Mouse (Mus musculus): ENCODE measurements at regions not wholly inside any gene's neighbourhood (a gene's known extent, or its start where the extent isn't known, plus 50 kb on each side); places are given as distances from the start of the nearest gene placed in this dataset.

GRCm38 (mm10) chr1:26573798-26574450 is 113.3 kb downstream of the 4931408C20Rik start:
- Histone ChIP-seq H3K9me3 (ENCODE audit: control insufficient read depth, low read length) (no peaks in the 10 kb centered on the region), H3K27ac (no peak overlapping the region), H3K27me3 (ENCODE audit: control insufficient read depth, insufficient read depth, low read length) (no peaks in the 10 kb centered on the region), H3K36me3 (replicated peaks; ENCODE audit: control insufficient read depth, insufficient read depth) (no peaks in the 10 kb centered on the region), H3K4me3 (replicated peaks; ENCODE audit: low read length) (no peak overlapping the region), H3K9ac (no peak overlapping the region), H3K4me2 (replicated peaks) (no peak overlapping the region), H3K4me1 (replicated peaks; ENCODE audit: control insufficient read depth, insufficient read depth, low read length) (no peaks in the 10 kb centered on the region)
- ATAC-seq (ENCODE audit: low FRiP score) (no peak), DNase-seq (ENCODE audit: low spot score) (no peak)
- whole genome bisulfite sequencing: 85% methylated on average over 3 of the region's 3 CpGs

- Histone ChIP-seq H3K9ac (no peak overlapping the region), H3K9me3 (ENCODE audit: control insufficient read depth, low read length) (no peaks in the 10 kb centered on the region), H3K27ac (no peak overlapping the region), H3K27me3 (ENCODE audit: control insufficient read depth, insufficient read depth, low read length) (no peaks in the 10 kb centered on the region), H3K4me1 (replicated peaks; ENCODE audit: control insufficient read depth, insufficient read depth, low read length) (no peaks in the 10 kb centered on the region), H3K4me2 (replicated peaks) (no peak overlapping the region), H3K4me3 (replicated peaks; ENCODE audit: low read length) (no peak overlapping the region), H3K36me3 (replicated peaks; ENCODE audit: control insufficient read depth, insufficient read depth) (no peaks in the 10 kb centered on the region)
- DNase-seq (ENCODE audit: low spot score) (no peak), ATAC-seq (ENCODE audit: low FRiP score) (no peak)
Measured at GRCm38 (mm10) chr1:26559505-26559904, 127.8 kb downstream of the 4931408C20Rik start.

DNA sequence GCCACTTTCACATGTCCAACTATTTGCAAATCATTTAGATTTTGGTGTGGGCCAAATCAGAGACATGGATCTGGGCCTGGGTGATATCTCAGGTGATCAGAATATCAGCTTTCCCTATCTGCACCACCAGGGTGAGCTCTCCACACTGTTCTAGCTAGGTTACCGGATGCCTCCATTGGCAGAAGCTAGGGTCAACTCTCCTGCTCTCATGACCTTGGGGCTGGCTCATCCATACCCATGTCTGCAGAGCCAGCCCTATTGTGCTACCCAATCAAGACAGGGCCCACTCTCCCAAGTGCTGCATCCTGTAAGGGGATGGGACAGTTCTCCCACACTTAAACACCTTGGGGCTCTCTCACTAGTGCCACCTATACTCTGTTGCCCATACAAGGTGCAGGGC is 162.7 kb downstream of the 4931408C20Rik start:
- ATAC-seq (ENCODE audit: low FRiP score): peak; percentile 27; the same call in 1 of the 2 replicates
- H3K9me3 ChIP-seq (ENCODE audit: control insufficient read depth, low read length): no peaks in the 10 kb centered on the region
- no peaks in the 10 kb centered on the region for H3K27me3 ChIP-seq (ENCODE audit: control insufficient read depth, insufficient read depth, low read length)
- WGBS: 74% methylated on average over 1 of the region's 1 CpGs
- H3K36me3 ChIP-seq (replicated peaks; ENCODE audit: control insufficient read depth, insufficient read depth): no peaks in the 10 kb centered on the region
- no peak overlapping the region for H3K4me3 ChIP-seq (replicated peaks; ENCODE audit: low read length)
- H3K4me2 ChIP-seq (replicated peaks): no peak overlapping the region
- no peak overlapping the region for H3K9ac ChIP-seq
- H3K27ac ChIP-seq: no peak overlapping the region
- H3K4me1 ChIP-seq (replicated peaks; ENCODE audit: control insufficient read depth, insufficient read depth, low read length): no peaks in the 10 kb centered on the region
- no peak for DNase-seq (ENCODE audit: low spot score)

DNA sequence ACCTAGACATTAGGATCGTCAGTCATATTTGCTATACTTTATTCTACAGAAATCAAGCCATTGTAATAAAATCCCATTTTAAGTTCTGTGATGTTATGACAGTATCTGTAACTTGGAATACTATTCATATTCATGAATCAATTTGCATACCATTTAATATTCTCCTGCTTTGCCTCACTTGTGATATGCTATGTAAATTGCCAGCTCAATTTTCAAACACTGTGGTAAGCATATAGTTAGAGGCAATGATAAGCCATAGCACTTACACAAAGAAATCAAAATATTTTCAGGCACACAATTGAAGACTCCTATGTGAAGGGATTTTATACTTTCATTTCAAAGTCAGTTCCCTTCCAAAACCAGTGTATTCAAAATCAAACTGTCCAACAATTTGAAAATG is 175.9 kb downstream of the 4931408C20Rik start:
- DNase-seq (ENCODE audit: low spot score) (no peak), ATAC-seq (ENCODE audit: low FRiP score) (no peak)
- Histone ChIP-seq H3K27ac (no peak overlapping the region), H3K36me3 (replicated peaks; ENCODE audit: control insufficient read depth, insufficient read depth) (no peaks in the 10 kb centered on the region), H3K9ac (no peak overlapping the region), H3K4me2 (replicated peaks) (no peak overlapping the region), H3K4me3 (replicated peaks; ENCODE audit: low read length) (no peak overlapping the region), H3K4me1 (replicated peaks; ENCODE audit: control insufficient read depth, insufficient read depth, low read length) (no peaks in the 10 kb centered on the region), H3K9me3 (ENCODE audit: control insufficient read depth, low read length) (no peaks in the 10 kb centered on the region), H3K27me3 (ENCODE audit: control insufficient read depth, insufficient read depth, low read length) (no peaks in the 10 kb centered on the region)
- WGBS: 83% methylated on average over 1 of the region's 1 CpGs
